ENCODE assay signal across 8 mouse cellular contexts in genomic region chr1:181151541-181151940, GRCm38 (mm10). TPM values are rescaled to one million over a fixed set of nuclear protein-coding genes. Genes with fewer than 3 reads are reported as not detected.
DNase-seq lines count a peak whose midpoint lies in the region; ATAC-seq and TF ChIP-seq lines count a peak whose summit lies in the region.

No protein-coding gene starts in this region.

- intact Hi-C loops in left cerebral cortex, adult 2 months (cut with DNase I): loop anchor here (5.0 kb wide), 1 partner anchor 339 kb away; the partner anchor contains the start of gene H3f3a

- H3K27ac ChIP-seq in left cerebral cortex, adult 2 months: no peak overlapping the region
- no peak overlapping the region for H3K27ac ChIP-seq in cortical plate, adult 2 months (ENCODE audit: insufficient read depth, low read length)
- H3K27ac ChIP-seq in hindbrain, postnatal 0 days: no peak overlapping the region
- H3K27ac ChIP-seq in neural tube, embryonic 12.5 days: no peak overlapping the region

- 0 out of 2 replicates have a peak, but pooled peaks have one; percentile 48 for ATAC-seq in hindbrain, postnatal 0 days
- ATAC-seq in neural tube, embryonic 12.5 days (ENCODE audit: low FRiP score, low read depth): no peak

- WGBS in hindbrain, postnatal 0 days: 35% methylated on average over 5 of the region's 5 CpGs
- WGBS in neural tube, embryonic 12.5 days: 49% methylated on average over 5 of the region's 5 CpGs

- DNase-seq in left cerebral cortex, adult 2 months (ENCODE audit: extremely low spot score in 1 of 2, low spot score in 2 of 2): no peak
- no peak for DNase-seq in left cerebral cortex, adult 8-10 months (ENCODE audit: low spot score in 2 of 2)
- DNase-seq in hindbrain, postnatal 0 days (ENCODE audit: low spot score): no peak
- DNase-seq in left cerebral cortex, adult 11 months (ENCODE audit: low spot score): no peak
- no peak for DNase-seq in adrenal gland, postnatal 14 days
- no peak for DNase-seq in frontal cortex, postnatal 25 days (ENCODE audit: low spot score in 2 of 2)

- H3K9me3 ChIP-seq in hindbrain, postnatal 0 days (ENCODE audit: low read length): no peaks in the 10 kb centered on the region
- H3K9me3 ChIP-seq in neural tube, embryonic 12.5 days: no peaks in the 10 kb centered on the region

- H3K27me3 ChIP-seq in hindbrain, postnatal 0 days (ENCODE audit: insufficient read depth, low read length): no peaks in the 10 kb centered on the region
- no peaks in the 10 kb centered on the region for H3K27me3 ChIP-seq in neural tube, embryonic 12.5 days (replicated peaks)

- TF ChIP-seq CTCF in left cerebral cortex, adult 2 months (IDR thresholded peaks at IDR 0.05): no peak
- TF ChIP-seq CTCF in cortical plate, adult 2 months (IDR thresholded peaks at IDR 0.05; ENCODE audit: extremely low read depth, insufficient read depth, low read length): no peak
- no peak for TF ChIP-seq CTCF in hindbrain, postnatal 0 days (IDR thresholded peaks at IDR 0.05; ENCODE audit: low read depth)

- H3K36me3 ChIP-seq in hindbrain, postnatal 0 days (ENCODE audit: insufficient read depth, low read length): no peaks in the 10 kb centered on the region
- H3K36me3 ChIP-seq in neural tube, embryonic 12.5 days: peaks cover 18% of the 10 kb centered on the region

- H3K9ac ChIP-seq in hindbrain, postnatal 0 days (replicated peaks; ENCODE audit: low read length): peak overlapping the region; percentile 89
- peak overlapping the region; percentile 86 for H3K9ac ChIP-seq in neural tube, embryonic 12.5 days

- H3K4me2 ChIP-seq in hindbrain, postnatal 0 days (ENCODE audit: low read depth, low read length): peak overlapping the region; percentile 61
- H3K4me2 ChIP-seq in neural tube, embryonic 12.5 days (replicated peaks): peak overlapping the region; percentile 68

- TF ChIP-seq POLR2A in cortical plate, adult 2 months (IDR thresholded peaks at IDR 0.05; ENCODE audit: extremely low read depth, insufficient read depth, low read length): no peak

- peaks cover 5% of the 10 kb centered on the region; the same call in 1 of the 2 replicates for H3K4me1 ChIP-seq in cortical plate, adult 2 months (ENCODE audit: control insufficient read depth, insufficient read depth, low read length)
- H3K4me1 ChIP-seq in hindbrain, postnatal 0 days (ENCODE audit: insufficient read depth, low read length): 0 out of 2 replicates have a peak, but pooled peaks cover 10% of the 10 kb centered on the region
- H3K4me1 ChIP-seq in neural tube, embryonic 12.5 days: peaks cover 12% of the 10 kb centered on the region

- peak overlapping the region; percentile 76 for H3K4me3 ChIP-seq in left cerebral cortex, adult 2 months
- peak overlapping the region; percentile 75; the same call in 1 of the 2 replicates for H3K4me3 ChIP-seq in cortical plate, adult 2 months (ENCODE audit: insufficient read depth, low read length)
- H3K4me3 ChIP-seq in hindbrain, postnatal 0 days (ENCODE audit: low read length): peak overlapping the region; percentile 99
- H3K4me3 ChIP-seq in neural tube, embryonic 12.5 days: peak overlapping the region; percentile 80

RNA-seq across cellular contexts. Expression of gene Cnih4, which starts 7.0 kb away (rescaled TPM):
- total RNA-seq in left cerebral cortex, adult 2 months (2021): 10 to 100 TPM; 27.3 to 29.0 TPM
- total RNA-seq in left cerebral cortex, adult 8-10 months (2022): 10 to 100 TPM; 27.7 to 37.0 (median 29.8) TPM
- polyA plus RNA-seq in cortical plate, adult 2 months (2012; rRNA removed): 23.2 and 25.3 TPM in 2 replicates
- 10.8 and 12.9 TPM in 2 replicates for total RNA-seq in hindbrain, postnatal 0 days (2014; rRNA removed)
- 59.9 and 61.3 TPM in 2 replicates for polyA plus RNA-seq in hindbrain, postnatal 0 days (2015; fragmentation: Nextera tagmentation; extraction: Ambion mirVana)
- polyA plus RNA-seq in neural tube, embryonic 12.5 days (2016; fragmentation: Nextera tagmentation; extraction: Ambion mirVana): 69.5 and 69.8 TPM in 2 replicates
- 44.2 and 47.9 TPM in 2 replicates for total RNA-seq in adrenal gland, postnatal 14 days (2021)

RNA-seq across cellular contexts. Expression of gene Nvl, which starts 7.5 kb away (rescaled TPM):
- 10 to 100 TPM; 34.4 to 36.5 TPM for total RNA-seq in left cerebral cortex, adult 2 months (2021)
- 10 to 100 TPM; 25.5 to 29.4 (median 27.0) TPM for total RNA-seq in left cerebral cortex, adult 8-10 months (2022)
- polyA plus RNA-seq in cortical plate, adult 2 months (2012; rRNA removed): 85.8 and 98.0 TPM in 2 replicates
- total RNA-seq in hindbrain, postnatal 0 days (2014; rRNA removed): 18.5 and 24.7 TPM in 2 replicates
- 26.8 and 27.1 TPM in 2 replicates for polyA plus RNA-seq in hindbrain, postnatal 0 days (2015; fragmentation: Nextera tagmentation; extraction: Ambion mirVana)
- polyA plus RNA-seq in neural tube, embryonic 12.5 days (2016; fragmentation: Nextera tagmentation; extraction: Ambion mirVana): 40.1 and 45.6 TPM in 2 replicates
- total RNA-seq in adrenal gland, postnatal 14 days (2021): 17.4 and 21.5 TPM in 2 replicates
